Mouse (Mus musculus) v-Abl transformed pro-B cells (cell line): ENCODE results near the gene Trim15.

ENCODE experiments used
- in situ Hi-C, 2 experiments: fragments of 400-800 bp; cut with MboI; formaldehyde crosslinking; loops; one replicate each; pipeline ENCODE4 v1.15.1; 2025; ENCODE audit not compliant: unreplicated experiment in 2 of 2

The Trim15 gene

GRCm38 (mm10) chr17:36874636-36875035 is 7.6 kb upstream of the Trim15 start:
- in situ Hi-C loops, result no loop called here

- in situ Hi-C loops, result no loop called here
These were observed 3.2 kb upstream of the Trim15 start for GRCm38 (mm10) chr17:36869955-36870810.

- in situ Hi-C loops, result no loop called here
These were observed 2.4 kb upstream of the Trim15 start, which contains the start of gene Trim10 for GRCm38 (mm10) chr17:36869284-36869954. Gene Trim10 (plus strand): TSS chr17:36869574.

- in situ Hi-C loops, result no loop called here
These were observed 1.8 kb upstream of the Trim15 start for GRCm38 (mm10) chr17:36868836-36869235.

GRCm38 (mm10) chr17:36861680-36862079 is 5.3 kb downstream of the Trim15 start:
- in situ Hi-C loops, result no loop called here

GRCm38 (mm10) chr17:36858181-36858580 is 8.8 kb downstream of the Trim15 start:
- in situ Hi-C loops, result no loop called here

- in situ Hi-C loops, result no loop called here
These were observed 10.8 kb downstream of the Trim15 start for GRCm38 (mm10) chr17:36856236-36856635.

- in situ Hi-C loops, result no loop called here
These were observed 11.5 kb downstream of the Trim15 start for GRCm38 (mm10) chr17:36855484-36855883.

GRCm38 (mm10) chr17:36851627-36852026 is 15.4 kb downstream of the Trim15 start:
- in situ Hi-C loops, result no loop called here

GRCm38 (mm10) chr17:36851200-36851599 is 15.8 kb downstream of the Trim15 start:
- in situ Hi-C loops, result no loop called here

GRCm38 (mm10) chr17:36849992-36850391 is 17.0 kb downstream of the Trim15 start:
- in situ Hi-C loops, result no loop called here

- in situ Hi-C loops, result no loop called here
These were observed 18.1 kb downstream of the Trim15 start for GRCm38 (mm10) chr17:36848911-36849310.

- in situ Hi-C loops, result no loop called here
These were observed 22.3 kb downstream of the Trim15 start for GRCm38 (mm10) chr17:36844725-36845124.

GRCm38 (mm10) chr17:36844286-36844719 is 22.7 kb downstream of the Trim15 start:
- in situ Hi-C loops, result no loop called here

- in situ Hi-C loops, result no loop called here
These were observed 23.3 kb downstream of the Trim15 start for GRCm38 (mm10) chr17:36843696-36844095.

- in situ Hi-C loops, result no loop called here
These were observed 26.0 kb downstream of the Trim15 start for GRCm38 (mm10) chr17:36840961-36841445.

GRCm38 (mm10) chr17:36839931-36840330 is 27.1 kb downstream of the Trim15 start:
- in situ Hi-C loops, result no loop called here

GRCm38 (mm10) chr17:36839001-36839400 is 28.0 kb downstream of the Trim15 start:
- in situ Hi-C loops, result no loop called here

GRCm38 (mm10) chr17:36836874-36837647 is 29.9 kb downstream of the Trim15 start, which contains the start of gene Trim26:
Gene Trim26 (plus strand): TSS chr17:36837134.
- in situ Hi-C loops, result no loop called here

- in situ Hi-C loops, result no loop called here
These were observed 30.6 kb downstream of the Trim15 start for GRCm38 (mm10) chr17:36836427-36836812.
